Mouse (Mus musculus) monocyte, adult 2 months (primary cell): Measurements from ENCODE around the gene Imp4.

Source experiments
- DNase-seq, 2 experiments: peaks; one replicate each; pipeline ENCODE4 v3.0.0; 2022; ENCODE audit warnings: low spot score in 2 of 2, low read depth in 1 of 2

Imp4 gene

GRCm38 (mm10) chr1:34460061-34460441 lies 20.4 kb downstream of the Imp4 start:
- no peak for DNase-seq

DNA sequence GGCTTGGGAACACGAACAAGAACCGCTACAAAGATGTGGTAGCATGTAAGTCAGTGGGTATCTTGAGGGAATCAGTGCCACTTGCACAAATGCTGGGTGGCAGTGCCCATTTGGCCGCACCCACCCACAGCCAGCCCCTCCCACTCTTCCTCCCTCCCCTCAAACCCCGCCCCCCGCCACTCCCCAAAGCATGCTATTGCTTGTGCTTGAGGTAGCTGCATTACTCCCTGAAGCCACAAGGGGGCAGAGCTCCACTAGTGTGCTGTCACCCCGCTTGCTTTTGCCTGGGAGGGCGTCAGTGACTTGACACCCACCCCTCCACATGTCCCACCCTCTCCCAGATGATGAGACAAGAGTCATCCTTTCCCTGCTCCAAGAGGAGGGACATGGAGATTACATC lies 23.1 kb downstream of the Imp4 start:
- peak; percentile 29 to 50 for DNase-seq

- DNase-seq = peak; percentile 13 to 53
These were observed 24.7 kb downstream of the Imp4 start for GRCm38 (mm10) chr1:34464310-34464817.

GRCm38 (mm10) chr1:34465445-34465844 lies 25.8 kb downstream of the Imp4 start:
- DNase-seq = no peak

DNA sequence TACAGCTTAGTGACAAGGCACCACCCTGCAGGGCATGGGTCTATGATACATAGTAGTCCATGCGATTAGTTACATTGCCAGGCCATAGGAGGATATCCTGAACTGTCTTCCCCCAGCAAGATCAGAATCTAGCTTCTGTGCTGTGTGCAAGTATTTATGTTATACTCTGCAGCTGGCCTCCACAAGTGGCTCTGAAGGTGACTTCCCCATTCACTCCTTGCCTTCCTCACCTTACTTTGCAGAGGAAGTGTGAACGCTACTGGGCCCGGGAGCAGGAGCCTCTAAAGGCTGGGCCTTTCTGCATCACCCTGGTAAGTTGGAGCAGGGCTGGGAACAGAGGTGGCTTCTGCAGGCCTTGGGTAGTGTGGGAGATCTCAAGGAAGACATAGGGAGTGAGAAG lies 28.4 kb downstream of the Imp4 start:
- DNase-seq = no peak

GRCm38 (mm10) chr1:34468500-34468899 lies 28.8 kb downstream of the Imp4 start:
- no peak for DNase-seq

- no peak for DNase-seq
These were observed 30.1 kb downstream of the Imp4 start for GRCm38 (mm10) chr1:34469801-34470200.

- DNase-seq = peak in 1 of 2 experiments; percentile 25
These were observed 33.0 kb downstream of the Imp4 start for GRCm38 (mm10) chr1:34472427-34473300.

DNA sequence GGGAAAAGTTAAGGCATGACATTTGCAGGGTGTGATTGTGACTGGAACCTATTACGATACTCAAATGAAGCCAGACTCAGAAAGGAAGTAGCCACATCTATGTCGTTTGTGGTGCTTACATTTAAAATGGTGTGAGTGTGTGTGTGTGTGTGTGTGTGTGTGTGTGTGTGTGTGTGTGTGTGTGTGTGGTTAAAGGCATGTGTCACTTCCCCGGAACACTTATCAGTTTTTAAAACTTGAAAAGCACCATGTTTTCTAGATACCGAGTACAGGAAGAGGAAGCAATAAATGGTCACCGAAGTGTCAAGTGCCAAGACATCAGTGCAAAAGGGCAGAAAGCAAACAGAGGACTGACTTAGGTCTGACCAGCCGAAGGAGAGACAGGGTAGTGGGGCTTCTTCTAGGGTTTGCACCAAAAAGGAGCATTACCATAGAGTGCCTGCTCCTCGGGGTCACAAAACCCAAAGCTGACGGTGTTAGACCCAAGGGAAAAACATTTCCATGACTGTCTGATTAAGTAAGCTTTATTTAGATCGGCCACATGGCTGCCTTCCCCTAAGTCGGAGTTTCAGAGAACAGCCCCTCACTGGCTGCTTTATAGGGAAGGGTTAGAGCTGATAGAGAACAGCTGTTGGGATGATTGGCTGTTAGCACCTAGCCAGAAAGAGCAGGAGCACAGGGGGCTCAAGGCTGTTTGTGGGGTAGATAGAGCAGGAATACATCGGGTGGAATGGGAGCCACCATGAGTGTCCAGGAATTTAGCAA lies 39.4 kb downstream of the Imp4 start:
- no peak for DNase-seq

GRCm38 (mm10) chr1:34480801-34481200 lies 41.1 kb downstream of the Imp4 start:
- DNase-seq = no peak

GRCm38 (mm10) chr1:34481920-34482669 lies 42.4 kb downstream of the Imp4 start:
- no peak for DNase-seq

DNA sequence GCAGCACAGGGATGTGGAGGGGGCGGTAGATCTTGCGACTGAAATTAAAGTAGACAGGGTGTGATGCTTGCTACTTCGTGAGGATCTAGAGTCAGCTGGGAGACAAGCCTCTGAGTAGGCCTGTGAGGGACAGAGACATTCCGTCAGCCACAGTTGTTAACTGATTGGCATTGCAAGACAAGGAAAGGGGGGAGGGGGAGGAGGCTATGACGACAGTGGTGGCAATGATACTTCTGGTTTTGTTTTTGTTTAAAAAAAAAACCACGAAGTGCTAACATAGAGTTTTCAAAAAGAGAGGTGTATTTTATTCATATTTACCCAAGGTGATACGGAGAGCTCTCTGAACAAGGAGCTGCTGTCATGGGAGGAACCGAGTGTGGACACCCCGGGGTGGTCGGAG lies 44.8 kb downstream of the Imp4 start:
- no peak for DNase-seq

DNA sequence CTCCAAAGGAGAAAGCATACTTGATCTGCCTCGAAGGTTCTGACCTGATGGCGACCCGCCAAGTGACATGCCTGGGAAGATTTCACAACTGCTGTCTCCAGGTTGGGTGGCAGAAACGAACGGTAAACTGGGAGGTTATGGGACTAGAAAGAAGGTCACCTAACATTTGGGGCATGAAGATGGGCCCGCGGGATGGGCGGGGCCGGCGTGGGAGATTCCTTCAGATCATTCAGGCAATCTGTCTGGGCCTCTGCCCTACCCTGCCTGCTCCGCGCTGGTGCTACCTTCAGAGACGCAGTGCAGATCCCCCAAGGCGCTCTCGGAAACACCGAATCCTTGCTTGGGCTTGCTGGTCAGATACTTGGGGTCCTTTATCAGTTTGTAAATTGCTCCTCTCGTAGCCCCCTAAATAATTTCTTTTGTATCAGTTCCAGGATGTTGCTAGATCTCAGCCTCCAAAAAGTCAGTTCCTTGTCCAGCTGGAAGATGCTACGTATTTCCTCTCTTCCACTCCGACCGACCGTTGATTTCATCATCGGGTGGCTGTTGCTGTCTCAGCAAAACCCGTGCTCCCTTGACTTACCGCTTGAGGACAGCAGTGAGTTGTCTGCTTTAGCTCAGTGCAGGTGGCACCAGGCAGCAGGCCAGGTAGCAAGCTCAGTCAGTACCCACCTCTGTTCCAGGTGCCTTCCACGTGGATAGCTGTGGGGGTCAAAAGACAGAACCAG lies 46.0 kb downstream of the Imp4 start:
- peak; percentile 13 to 47 for DNase-seq

DNA sequence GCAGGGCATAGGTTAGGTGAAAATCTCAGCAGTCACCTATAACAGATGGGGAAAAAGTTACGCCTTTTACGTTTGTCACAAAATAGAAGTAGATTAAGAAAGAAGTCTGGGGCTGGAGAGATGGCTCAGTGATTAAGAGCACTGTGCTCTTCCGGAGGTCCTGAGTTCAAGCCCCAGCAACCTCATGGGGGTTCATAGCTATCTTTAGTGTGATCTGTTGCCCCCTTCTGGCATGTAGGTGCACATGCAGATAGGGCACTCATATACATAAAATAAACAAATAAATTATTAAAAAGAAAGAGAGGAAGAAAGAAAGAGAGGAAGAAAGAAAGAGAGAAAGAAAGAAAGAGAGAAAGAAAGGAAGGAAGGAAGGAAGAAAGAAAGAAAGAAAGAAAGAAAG lies 47.7 kb downstream of the Imp4 start:
- no peak for DNase-seq

GRCm38 (mm10) chr1:34489852-34490541 lies 50.3 kb downstream of the Imp4 start:
- DNase-seq = no peak

- no peak for DNase-seq
These were observed 51.8 kb downstream of the Imp4 start for GRCm38 (mm10) chr1:34491480-34491879.
